Mouse (Mus musculus) embryo, embryonic 9.5 days (tissue): ENCODE measurements around the gene Galnt11.
"Not testable (repeated sequence)": the region's sequence is repeated elsewhere in the genome, so short reads cannot be mapped to it uniquely, and the experiment has no call there.

Experiments used
- DNase-seq: peaks from one replicate; pipeline ENCODE4 v3.0.0-alpha.2; 2017; ENCODE audit errors: extremely low spot score

Galnt11 gene

GRCm38 (mm10) chr5:25221604-25222003, at the start of gene Galnt11:
Galnt11 (plus strand) TSS chr5:25221904.
- no peak for DNase-seq

GRCm38 (mm10) chr5:25177937-25178336, 43.8 kb upstream of the Galnt11 start:
- DNase-seq: not testable (repeated sequence)

DNA sequence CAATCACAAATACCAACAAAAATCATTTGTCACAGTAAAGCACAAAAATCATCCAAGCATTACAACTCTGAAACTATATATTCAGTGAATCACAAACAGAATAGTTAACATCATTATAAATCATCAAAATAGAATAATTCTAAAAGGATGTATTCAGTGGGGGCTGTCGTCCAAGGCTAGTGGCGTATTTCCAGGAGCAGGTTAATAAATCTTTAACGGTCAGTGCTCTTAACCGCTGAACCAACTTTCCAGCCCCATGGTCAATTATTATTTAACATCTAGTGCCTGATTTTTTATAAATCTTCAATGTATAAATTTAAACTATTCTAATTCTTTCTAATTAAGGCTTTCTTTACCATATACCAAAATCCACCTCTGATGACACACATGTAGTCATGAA, 43.2 kb upstream of the Galnt11 start:
- not testable (repeated sequence) for DNase-seq

GRCm38 (mm10) chr5:25179284-25179683, 42.4 kb upstream of the Galnt11 start:
- DNase-seq: no peak

DNA sequence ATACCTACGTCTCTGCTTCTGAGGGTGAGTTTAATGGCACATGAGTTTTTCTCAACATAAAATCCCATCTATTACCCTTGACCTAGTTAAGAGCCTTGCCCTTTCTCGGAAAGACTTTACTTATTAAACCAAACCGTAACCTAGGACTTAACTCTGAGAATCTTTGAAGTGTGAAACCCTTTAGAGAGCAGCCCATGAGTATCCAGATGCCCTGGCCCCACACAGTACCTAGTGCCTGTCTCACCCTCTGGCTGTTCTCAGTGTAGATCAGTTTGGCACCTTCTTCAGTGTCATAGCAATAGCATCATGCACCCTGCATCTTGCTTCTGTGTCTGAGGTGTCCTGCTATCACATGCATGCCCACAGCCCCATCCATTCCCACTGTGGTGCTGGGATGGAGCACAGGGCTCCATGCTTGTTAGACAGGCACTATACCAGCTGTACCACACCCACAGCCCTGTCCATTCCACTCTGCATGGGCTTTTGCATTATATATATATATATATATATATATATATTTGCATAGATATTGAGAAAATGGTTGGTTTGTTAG, 41.7 kb upstream of the Galnt11 start:
- no peak for DNase-seq

DNA sequence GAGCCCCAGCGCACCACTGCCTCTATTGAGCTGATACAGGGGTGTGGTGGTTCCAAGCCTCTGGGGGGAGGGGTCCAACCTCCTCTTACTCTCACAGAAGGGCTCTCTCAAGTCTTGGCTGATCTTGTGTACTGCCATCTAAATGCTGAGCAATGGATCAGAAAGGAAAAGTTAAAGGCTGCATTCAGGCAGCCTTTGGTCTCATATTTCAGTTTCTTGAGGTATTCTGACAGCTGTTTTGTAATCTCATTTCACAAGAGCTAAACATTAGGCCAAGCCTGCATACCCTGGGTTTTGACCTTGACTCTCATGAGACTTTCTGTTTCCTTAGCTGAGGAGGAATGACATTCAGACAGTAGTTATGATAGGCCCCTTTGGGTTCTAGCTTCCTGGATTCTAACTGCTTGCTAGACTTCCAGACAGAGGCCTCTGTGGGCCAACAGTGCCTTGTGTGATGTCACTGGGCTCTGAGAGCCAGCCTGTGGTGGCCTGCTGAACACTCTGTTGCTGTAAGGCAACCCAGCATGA, 40.6 kb upstream of the Galnt11 start, which contains the start of gene Galntl5:
Galntl5 (plus strand) TSS at position 457 of the 528 bp plus-strand sequence.
- no peak for DNase-seq

- DNase-seq: no peak
Observed at GRCm38 (mm10) chr5:25183595-25183994, 38.1 kb upstream of the Galnt11 start.

DNA sequence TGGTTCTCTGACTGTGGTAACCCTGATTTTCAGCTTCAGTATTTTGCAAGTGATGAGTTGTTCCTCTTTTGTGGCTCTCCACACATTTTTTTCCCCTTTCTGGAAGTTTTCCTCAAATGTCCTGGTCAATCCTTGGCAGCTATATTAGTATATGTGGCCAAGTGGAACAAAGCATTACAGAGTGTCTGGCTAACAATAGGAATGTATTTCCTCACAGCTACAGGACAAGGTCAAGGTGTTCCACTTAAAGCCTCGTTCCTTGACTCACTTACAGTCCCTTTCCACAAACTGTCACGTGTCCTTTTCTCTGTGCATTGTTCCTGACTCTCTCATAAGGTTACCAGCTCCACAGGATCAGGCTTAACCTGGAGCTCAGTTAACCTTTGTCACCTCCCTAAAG, 37.1 kb upstream of the Galnt11 start:
- DNase-seq: no peak

GRCm38 (mm10) chr5:25187727-25188126, 34.0 kb upstream of the Galnt11 start:
- no peak for DNase-seq

DNA sequence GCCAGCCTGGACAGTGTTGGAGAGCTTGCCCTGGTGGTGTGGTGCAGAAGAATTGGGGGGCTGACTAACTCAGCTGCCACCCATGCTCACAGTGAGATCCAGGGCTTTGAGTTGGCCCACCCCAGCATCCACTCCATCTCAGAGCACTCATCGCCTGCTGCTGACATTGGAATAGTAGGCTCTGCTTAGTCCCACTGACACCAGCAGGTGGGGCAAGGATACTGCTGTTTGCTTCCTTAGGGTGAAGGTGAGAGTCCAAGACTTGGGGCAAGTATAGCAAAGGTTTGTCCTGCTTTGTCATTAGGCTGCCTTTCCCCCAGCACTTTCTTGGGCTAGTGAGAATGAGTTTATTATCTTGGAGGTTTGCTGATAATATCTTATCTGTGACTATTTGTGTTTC, 32.9 kb upstream of the Galnt11 start:
- DNase-seq: peak; percentile 4

- no peak for DNase-seq
Observed at GRCm38 (mm10) chr5:25190521-25190920, 31.2 kb upstream of the Galnt11 start.

- DNase-seq: no peak
Observed at GRCm38 (mm10) chr5:25211872-25212271, 9.8 kb upstream of the Galnt11 start.

- DNase-seq: not testable (repeated sequence)
Observed at GRCm38 (mm10) chr5:25213216-25213615, 8.5 kb upstream of the Galnt11 start.

- no peak for DNase-seq
Observed at GRCm38 (mm10) chr5:25215006-25215405, 6.7 kb upstream of the Galnt11 start.

DNA sequence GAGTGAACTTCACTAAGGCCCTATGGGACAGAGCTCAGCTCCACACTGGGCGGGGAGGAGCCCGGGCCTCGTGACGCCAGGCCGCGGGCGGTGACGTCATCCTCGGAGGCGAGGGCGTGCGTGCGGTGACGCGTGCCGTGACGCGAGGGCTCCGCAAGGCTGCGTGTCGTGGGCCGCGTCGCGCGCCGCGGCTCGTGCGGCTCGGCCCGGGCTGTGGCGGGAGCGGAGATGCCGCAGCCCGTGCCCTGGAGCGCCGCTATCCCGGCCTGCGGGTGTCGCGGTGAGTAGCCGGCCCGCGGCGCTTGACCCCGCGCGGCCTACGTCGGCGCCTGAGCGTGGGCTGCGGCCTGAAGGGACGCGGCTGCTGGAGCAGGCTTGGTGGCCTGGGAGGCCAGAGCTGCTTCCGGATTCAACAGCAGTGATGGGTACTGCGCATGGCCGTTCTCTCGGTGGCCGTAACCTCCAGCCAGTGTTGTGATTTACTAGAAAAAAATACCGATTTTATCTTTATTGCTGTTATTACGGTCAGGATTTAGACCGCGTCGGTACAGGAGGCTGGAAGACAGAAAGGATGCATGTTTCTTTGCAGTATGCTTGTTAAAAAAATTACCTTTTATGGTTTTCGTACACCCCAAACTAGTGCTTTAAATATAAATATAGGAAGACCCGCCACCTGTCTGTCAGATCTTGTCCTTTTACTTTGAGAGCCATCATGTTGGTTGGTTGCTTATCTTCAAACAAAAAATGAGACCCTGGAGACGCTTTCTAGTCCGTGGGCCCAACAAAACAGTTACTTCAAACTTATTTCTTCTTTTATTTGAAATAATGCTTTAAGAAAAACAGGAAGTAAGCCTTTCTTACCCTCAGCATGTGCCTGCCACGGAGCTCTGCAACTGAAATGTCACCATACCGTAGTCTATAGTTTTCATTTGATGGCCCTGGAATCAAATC, 1.3 kb downstream of the Galnt11 start, which contains the start of gene E130116L18Rik:
E130116L18Rik (minus strand) TSS at position 402 of the 951 bp plus-strand sequence.
- peak; percentile 89 for DNase-seq

GRCm38 (mm10) chr5:25224377-25224776, 2.7 kb downstream of the Galnt11 start:
- DNase-seq: not testable (repeated sequence)

DNA sequence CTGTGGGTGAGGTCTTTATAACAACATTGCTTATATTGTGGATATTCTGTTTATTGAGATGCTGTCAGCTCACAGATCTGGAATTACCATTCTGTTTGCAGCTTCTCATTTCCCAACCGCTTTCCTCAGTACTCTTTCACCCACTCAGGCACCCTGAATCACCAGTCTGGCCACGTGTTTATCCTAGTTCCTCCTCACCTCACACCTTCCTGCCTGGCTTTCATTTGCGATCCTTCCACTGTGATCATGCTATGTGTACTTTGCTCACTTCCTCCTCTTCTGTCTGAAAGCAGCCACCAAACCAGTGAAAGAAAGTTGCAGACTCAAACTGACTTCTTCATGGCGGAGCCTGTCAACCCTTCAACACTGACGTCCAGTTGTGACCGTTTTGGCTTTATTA, 21.4 kb downstream of the Galnt11 start:
- no peak for DNase-seq

DNA sequence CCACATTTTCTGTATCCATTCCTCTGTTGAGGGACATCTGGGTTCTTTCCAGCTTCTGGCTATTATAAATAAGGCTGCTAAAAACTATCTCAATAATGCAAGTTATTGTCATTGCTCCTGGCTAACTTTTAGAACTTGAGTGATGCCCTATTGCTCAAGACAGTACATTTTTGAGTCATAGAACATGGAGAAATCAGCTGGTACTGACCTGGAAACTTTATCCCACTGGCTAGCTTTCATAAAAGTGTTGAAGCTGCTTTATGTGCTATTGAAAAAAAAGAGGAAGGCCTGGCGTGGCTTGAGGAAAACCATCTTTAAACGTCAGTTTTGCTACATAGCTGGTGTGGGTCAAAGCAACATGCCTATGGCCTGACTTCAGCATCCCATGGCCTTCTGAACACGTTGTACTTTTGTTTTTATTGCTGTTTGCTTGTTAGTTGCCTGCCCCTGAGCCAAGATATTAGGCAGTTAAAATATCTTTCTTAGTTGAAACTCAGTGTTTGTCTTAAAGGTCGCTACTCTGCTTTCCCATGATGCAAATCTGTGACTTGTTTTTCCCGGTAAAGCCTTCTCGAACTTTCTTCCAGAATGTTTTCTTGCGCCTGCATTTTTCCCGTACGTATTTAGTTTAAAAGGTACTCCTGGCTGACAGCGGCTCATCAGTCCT, 24.2 kb downstream of the Galnt11 start:
- DNase-seq: no peak

GRCm38 (mm10) chr5:25246473-25246865, 24.8 kb downstream of the Galnt11 start:
- no peak for DNase-seq

DNA sequence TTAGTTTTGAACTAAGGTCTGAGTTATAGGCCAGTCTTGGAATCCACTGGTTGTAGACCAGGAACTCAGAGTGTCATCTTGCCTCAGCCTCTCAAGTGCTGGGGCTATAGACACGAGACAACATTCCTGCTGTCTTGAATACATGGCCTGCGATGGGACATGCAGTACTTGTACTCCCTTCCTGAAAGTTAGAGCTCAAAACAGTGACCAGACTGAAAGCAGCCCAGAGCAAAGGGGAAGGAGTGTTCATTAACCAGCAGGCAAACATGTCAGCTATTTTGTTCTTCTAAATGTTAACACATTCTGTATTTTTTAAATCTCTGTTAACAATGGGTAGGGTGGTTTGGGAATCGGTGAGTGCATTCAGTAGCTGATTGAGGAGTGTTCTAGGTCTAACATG, 25.3 kb downstream of the Galnt11 start:
- DNase-seq: no peak

- DNase-seq: no peak
Observed at GRCm38 (mm10) chr5:25252423-25252822, 30.7 kb downstream of the Galnt11 start.
